Mouse (Mus musculus): Measurements from ENCODE around the gene Peli2. TPM values are rescaled to one million over a fixed set of nuclear protein-coding genes. Genes with fewer than 3 reads are reported as not detected.

Gene Peli2
- total RNA-seq, 1 experiment = 1.6 TPM

GRCm38 (mm10) chr14:48200788-48201187 is 80.2 kb downstream of the Peli2 start:
- Histone ChIP-seq H3K4me1 (ENCODE audit: control insufficient read depth in 2 of 2, insufficient read depth in 2 of 2, low read length in 2 of 2, poor library complexity in 1 of 2) (no peaks in the 10 kb centered on the region), H3K9me3 (ENCODE audit: control insufficient read depth, insufficient read depth, low read depth, low read length) (no peaks in the 10 kb centered on the region)
- in situ Hi-C loops (cut with MboI; ENCODE audit: low sequenced_read_pairs in 2 of 2, unreplicated experiment in 2 of 2) = no loop called here

DNA sequence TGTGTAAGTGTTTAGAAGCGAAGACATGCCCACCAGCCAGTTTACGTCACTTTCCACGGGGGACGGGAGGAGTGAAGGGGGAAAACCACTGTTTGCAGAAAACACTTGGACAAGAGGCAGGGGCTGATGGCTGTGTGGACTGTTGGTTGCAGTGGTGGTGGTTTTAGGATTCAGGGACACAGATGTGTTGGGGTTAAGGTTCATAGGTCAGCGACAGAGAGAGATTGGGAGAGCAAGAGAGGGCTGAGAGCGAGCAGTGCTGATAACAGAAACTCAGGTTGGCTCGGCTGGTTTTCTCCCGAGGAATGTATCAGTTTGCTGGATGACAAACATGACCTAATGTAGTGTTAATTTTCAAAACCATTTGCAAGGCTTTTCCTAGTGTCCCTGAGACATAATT is 80.8 kb downstream of the Peli2 start:
- Histone ChIP-seq H3K36me3 (ENCODE audit: control insufficient read depth, insufficient read depth, low read length, poor library complexity, severe bottlenecking) (no peaks in the 10 kb centered on the region), H3K9me3 (ENCODE audit: control insufficient read depth, insufficient read depth, low read depth, low read length) (no peaks in the 10 kb centered on the region), H3K4me3 (ENCODE audit: insufficient read depth in 1 of 2, low read depth in 1 of 2, low read length in 2 of 2, poor library complexity in 1 of 2, severe bottlenecking in 1 of 2) (no peak overlapping the region), H3K9ac (ENCODE audit: insufficient read depth, low read depth, low read length, poor library complexity, severe bottlenecking) (no peak overlapping the region), H3K27ac (ENCODE audit: insufficient read depth, low read depth, low read length, poor library complexity, severe bottlenecking) (no peak overlapping the region), H3K4me1 (ENCODE audit: control insufficient read depth in 2 of 2, insufficient read depth in 2 of 2, low read length in 2 of 2, poor library complexity in 1 of 2) (no peaks in the 10 kb centered on the region)
- no peak for DNase-seq (ENCODE audit: low read depth, low spot score)
- in situ Hi-C loops (cut with MboI; ENCODE audit: low sequenced_read_pairs in 2 of 2, unreplicated experiment in 2 of 2) = no loop called here
- TF ChIP-seq CHD2 (IDR thresholded peaks at IDR 0.05; ENCODE audit: low read depth, low read length) (no peak), ZNF384 (IDR thresholded peaks at IDR 0.05; ENCODE audit: low read depth, low read length) (no peak), MAFK (IDR thresholded peaks at IDR 0.05; ENCODE audit: insufficient read depth, low read depth, low read length) (no peak), HCFC1 (IDR thresholded peaks at IDR 0.05; ENCODE audit: borderline replicate concordance, insufficient read depth, low read length) (no peak), ZC3H11A (IDR thresholded peaks at IDR 0.05; ENCODE audit: borderline replicate concordance, low read depth, low read length) (no peak)

More at GRCm38 (mm10) chr14:48200788-48201187, 80.2 kb downstream of the Peli2 start:
- DNase-seq (ENCODE audit: low read depth, low spot score) = no peak
- Histone ChIP-seq H3K27ac (ENCODE audit: insufficient read depth, low read depth, low read length, poor library complexity, severe bottlenecking) (no peak overlapping the region), H3K36me3 (ENCODE audit: control insufficient read depth, insufficient read depth, low read length, poor library complexity, severe bottlenecking) (no peaks in the 10 kb centered on the region), H3K4me3 (ENCODE audit: insufficient read depth in 1 of 2, low read depth in 1 of 2, low read length in 2 of 2, poor library complexity in 1 of 2, severe bottlenecking in 1 of 2) (no peak overlapping the region), H3K9ac (ENCODE audit: insufficient read depth, low read depth, low read length, poor library complexity, severe bottlenecking) (no peak overlapping the region)
- TF ChIP-seq HCFC1 (IDR thresholded peaks at IDR 0.05; ENCODE audit: borderline replicate concordance, insufficient read depth, low read length) (no peak), MAFK (IDR thresholded peaks at IDR 0.05; ENCODE audit: insufficient read depth, low read depth, low read length) (no peak), ZC3H11A (IDR thresholded peaks at IDR 0.05; ENCODE audit: borderline replicate concordance, low read depth, low read length) (no peak), CHD2 (IDR thresholded peaks at IDR 0.05; ENCODE audit: low read depth, low read length) (no peak), ZNF384 (IDR thresholded peaks at IDR 0.05; ENCODE audit: low read depth, low read length) (no peak)

- TF ChIP-seq ZC3H11A (IDR thresholded peaks at IDR 0.05; ENCODE audit: borderline replicate concordance, low read depth, low read length) (no peak), MAFK (IDR thresholded peaks at IDR 0.05; ENCODE audit: insufficient read depth, low read depth, low read length) (no peak), ZNF384 (IDR thresholded peaks at IDR 0.05; ENCODE audit: low read depth, low read length) (no peak), CHD2 (IDR thresholded peaks at IDR 0.05; ENCODE audit: low read depth, low read length) (no peak), HCFC1 (IDR thresholded peaks at IDR 0.05; ENCODE audit: borderline replicate concordance, insufficient read depth, low read length) (no peak)
- Histone ChIP-seq H3K9me3 (ENCODE audit: control insufficient read depth, insufficient read depth, low read depth, low read length) (no peaks in the 10 kb centered on the region), H3K4me3 (ENCODE audit: insufficient read depth in 1 of 2, low read depth in 1 of 2, low read length in 2 of 2, poor library complexity in 1 of 2, severe bottlenecking in 1 of 2) (no peak overlapping the region), H3K36me3 (ENCODE audit: control insufficient read depth, insufficient read depth, low read length, poor library complexity, severe bottlenecking) (no peaks in the 10 kb centered on the region), H3K9ac (ENCODE audit: insufficient read depth, low read depth, low read length, poor library complexity, severe bottlenecking) (no peak overlapping the region), H3K4me1 (ENCODE audit: control insufficient read depth in 2 of 2, insufficient read depth in 2 of 2, low read length in 2 of 2, poor library complexity in 1 of 2) (no peaks in the 10 kb centered on the region), H3K27ac (ENCODE audit: insufficient read depth, low read depth, low read length, poor library complexity, severe bottlenecking) (no peak overlapping the region)
- in situ Hi-C loops (cut with MboI; ENCODE audit: low sequenced_read_pairs in 2 of 2, unreplicated experiment in 2 of 2) = no loop called here
- no peak for DNase-seq (ENCODE audit: low read depth, low spot score)
These were observed 81.7 kb downstream of the Peli2 start for GRCm38 (mm10) chr14:48202096-48203036.

- Histone ChIP-seq H3K9me3 (ENCODE audit: control insufficient read depth, insufficient read depth, low read depth, low read length) (no peaks in the 10 kb centered on the region), H3K4me1 (ENCODE audit: control insufficient read depth in 2 of 2, insufficient read depth in 2 of 2, low read length in 2 of 2, poor library complexity in 1 of 2) (no peaks in the 10 kb centered on the region), H3K4me3 (ENCODE audit: insufficient read depth in 1 of 2, low read depth in 1 of 2, low read length in 2 of 2, poor library complexity in 1 of 2, severe bottlenecking in 1 of 2) (no peak overlapping the region), H3K27ac (ENCODE audit: insufficient read depth, low read depth, low read length, poor library complexity, severe bottlenecking) (no peak overlapping the region), H3K9ac (ENCODE audit: insufficient read depth, low read depth, low read length, poor library complexity, severe bottlenecking) (no peak overlapping the region), H3K36me3 (ENCODE audit: control insufficient read depth, insufficient read depth, low read length, poor library complexity, severe bottlenecking) (no peaks in the 10 kb centered on the region)
- no peak for TF ChIP-seq ZC3H11A (IDR thresholded peaks at IDR 0.05; ENCODE audit: borderline replicate concordance, low read depth, low read length)
- no peak for TF ChIP-seq MAFK (IDR thresholded peaks at IDR 0.05; ENCODE audit: insufficient read depth, low read depth, low read length)
- in situ Hi-C loops (cut with MboI; ENCODE audit: low sequenced_read_pairs in 2 of 2, unreplicated experiment in 2 of 2) = no loop called here
- DNase-seq (ENCODE audit: low read depth, low spot score) = no peak
These were observed 84.4 kb downstream of the Peli2 start for GRCm38 (mm10) chr14:48205044-48205443.

Measured in ES-E14 (cell line).